Mouse (Mus musculus) stomach, postnatal 0 days (tissue): ENCODE measurements around the gene Nckap5l.

Experiments
- CTCF ChIP-seq: IDR thresholded peaks from 2 replicates; pipeline ENCODE4 v1.5.1; 2016; ENCODE audit warnings: antibody characterized with exemption, low read depth, mild to moderate bottlenecking, moderate library complexity
- EP300 ChIP-seq: optimal IDR thresholded peaks from 2 replicates; pipeline ENCODE3; 2016; ENCODE audit warnings: antibody characterized with exemption

GRCm38 (mm10) chr15:99440816-99441457 is 16.6 kb downstream of the Nckap5l start:
- TF ChIP-seq CTCF (no peak), EP300 (no peak)
